Mouse (Mus musculus): ENCODE results near the gene Camk1d.

DNA sequence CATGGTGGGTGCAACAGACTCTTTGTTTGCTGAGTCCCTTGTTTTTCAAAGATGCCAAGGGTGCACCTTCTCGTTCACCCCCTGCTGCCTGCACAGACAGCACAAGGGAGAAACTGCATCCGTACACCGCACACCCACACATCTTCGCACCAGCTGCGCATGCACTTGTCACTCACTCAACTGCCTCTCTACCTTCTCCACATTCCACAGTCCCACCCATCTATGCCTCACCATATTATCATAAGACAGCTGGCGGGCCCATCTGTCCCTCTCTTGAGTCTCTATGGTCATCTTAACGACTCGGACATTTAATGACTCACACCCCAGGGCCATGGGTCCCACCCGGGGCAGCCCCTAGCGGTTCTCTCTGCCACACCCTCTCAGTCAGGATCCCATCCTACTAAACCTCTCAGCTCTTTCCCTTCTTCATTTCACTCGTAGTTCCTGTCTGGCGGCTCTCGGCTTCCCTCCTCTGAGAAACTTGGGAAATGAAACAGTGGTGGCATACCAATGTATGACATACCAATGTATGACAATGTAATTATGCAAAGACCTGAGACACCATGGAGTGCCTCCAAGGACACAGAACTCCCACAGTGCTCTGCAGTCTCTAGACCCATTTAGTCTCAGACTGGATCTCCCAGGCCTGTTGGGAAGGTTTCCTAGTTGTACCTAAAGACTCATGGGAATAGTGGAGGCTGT, 361.3 kb downstream of the Camk1d start:
- no peak for TF ChIP-seq CTCF (IDR thresholded peaks at IDR 0.05; ENCODE audit: control insufficient read depth, insufficient read depth, low read length)
- TF ChIP-seq POLR2A (IDR thresholded peaks at IDR 0.05; ENCODE audit: borderline replicate concordance, control insufficient read depth, low read depth, low read length), result no peak

Data from bone marrow, adult 2 months (tissue).